Mouse (Mus musculus) CH12.LX (cell line): ENCODE results near the gene Sft2d1. TPM values are rescaled to one million over a fixed set of nuclear protein-coding genes. Genes with fewer than 3 reads are reported as not detected.
A peak's percentile ranks its signal among the peaks of the same experiment; 100 is the strongest.

ENCODE experiments used
- DNase-seq: peaks from one replicate; pipeline ENCODE4 v3.0.0-alpha.2; 2013; ENCODE audit errors: extremely low read depth
- H3K27ac ChIP-seq: 2 replicates; pipeline ENCODE4 v1.5.1; 2012; ENCODE audit warnings: low read depth, mild to moderate bottlenecking, control low read depth, moderate library complexity; ENCODE audit not compliant: insufficient read depth
- H3K27me3 ChIP-seq: replicated peaks from 2 replicates; pipeline ENCODE3; 2012; ENCODE audit warnings: inconsistent platforms
- H3K36me3 ChIP-seq, 2 experiments: replicated peaks in 1 of 2; 2 replicates each; pipeline versions ENCODE3 to v1.6.1; 2012; ENCODE audit warnings: inconsistent platforms in 1 of 2, low read length in 1 of 2, mild to moderate bottlenecking in 1 of 2, mixed read lengths in 1 of 2, moderate library complexity in 1 of 2; ENCODE audit not compliant: control insufficient read depth in 1 of 2, insufficient read depth in 1 of 2
- H3K4me1 ChIP-seq, 2 experiments: 2 replicates each; pipeline ENCODE4 v1.6.1; 2012; ENCODE audit warnings: inconsistent platforms in 1 of 2, moderate library complexity in 1 of 2; ENCODE audit not compliant: insufficient read depth in 2 of 2, control insufficient read depth in 1 of 2
- H3K4me2 ChIP-seq: 2 replicates; pipeline ENCODE4 v1.6.1; 2012; ENCODE audit warnings: low read depth, mild to moderate bottlenecking, control low read depth; ENCODE audit not compliant: poor library complexity, insufficient read depth, severe bottlenecking
- H3K4me3 ChIP-seq, 3 experiments: fragments of 150-350 bp in 1 of 3; sonication (generic) in 1 of 3; replicated peaks in 1 of 3; 2 replicates each; pipeline versions ENCODE3 to v1.5.1; 2011 to 2012; ENCODE audit warnings: low read depth in 2 of 3, low read length in 2 of 3, mild to moderate bottlenecking in 2 of 3, moderate library complexity in 2 of 3, control low read depth in 1 of 3, improper control_type of control experiment in 1 of 3, inconsistent platforms in 1 of 3, mixed read lengths in 1 of 3; ENCODE audit not compliant: poor library complexity in 1 of 3
- H3K79me2 ChIP-seq: replicated peaks from 2 replicates; pipeline ENCODE4 v1.6.1; 2012; ENCODE audit warnings: mild to moderate bottlenecking, moderate library complexity; ENCODE audit not compliant: control insufficient read depth, poor library complexity, insufficient read depth, severe bottlenecking; ENCODE audit errors: extremely low read depth
- H3K9ac ChIP-seq: 2 replicates; pipeline ENCODE4 v1.6.1; 2012; ENCODE audit warnings: low read depth, mild to moderate bottlenecking, control low read depth, moderate library complexity; ENCODE audit not compliant: insufficient read depth
- H3K9me3 ChIP-seq: replicated peaks from 2 replicates; pipeline ENCODE3; 2012; ENCODE audit warnings: low read length, inconsistent platforms, mixed read lengths
- BHLHE40 ChIP-seq: IDR thresholded peaks from 2 replicates; pipeline ENCODE4 v1.6.1; 2011; ENCODE audit warnings: mild to moderate bottlenecking, low read depth, low read length, improper control_type of control experiment
- CHD2 ChIP-seq: IDR thresholded peaks from 2 replicates; pipeline ENCODE4 v1.6.1; 2011; ENCODE audit warnings: low read length, improper control_type of control experiment
- CTCF ChIP-seq, 2 experiments: IDR thresholded peaks in 1 of 2; conservative IDR thresholded peaks in 1 of 2; 2 replicates each; pipeline ENCODE4 v1.5.1; 2011 to 2012; ENCODE audit warnings: low read depth in 2 of 2, low read length in 2 of 2, improper control_type of control experiment in 1 of 2, inconsistent platforms in 1 of 2, mild to moderate bottlenecking in 1 of 2, moderate library complexity in 1 of 2
- E2F4 ChIP-seq: IDR thresholded peaks from 2 replicates; pipeline ENCODE4 v1.6.1; 2011; ENCODE audit warnings: low read depth, low read length, improper control_type of control experiment; ENCODE audit not compliant: insufficient replicate concordance
- ELF1 ChIP-seq: IDR thresholded peaks from 2 replicates; pipeline ENCODE4 v1.6.1; 2014; ENCODE audit warnings: low read depth, mild to moderate bottlenecking, inconsistent platforms, low read length, improper control_type of control experiment
- EP300 ChIP-seq: IDR thresholded peaks from 2 replicates; pipeline ENCODE4 v1.6.1; 2011; ENCODE audit warnings: low read length, improper control_type of control experiment
- ETS1 ChIP-seq: conservative IDR thresholded peaks from 2 replicates; pipeline ENCODE4 v1.6.1; 2012; ENCODE audit warnings: low read depth, mild to moderate bottlenecking, inconsistent platforms, low read length, improper control_type of control experiment, moderate library complexity
- HCFC1 ChIP-seq: IDR thresholded peaks from 2 replicates; pipeline ENCODE4 v1.6.1; 2012; ENCODE audit warnings: low read depth, mild to moderate bottlenecking, inconsistent platforms, low read length, improper control_type of control experiment
- IRF4 ChIP-seq: IDR thresholded peaks from 2 replicates; pipeline ENCODE4 v1.6.1; 2014; ENCODE audit warnings: low read depth, mild to moderate bottlenecking, inconsistent platforms, low read length, improper control_type of control experiment
- JUN ChIP-seq: IDR thresholded peaks from 2 replicates; pipeline ENCODE4 v1.6.1; 2011; ENCODE audit warnings: low read depth, mild to moderate bottlenecking, low read length, improper control_type of control experiment, moderate library complexity; ENCODE audit not compliant: insufficient read depth
- JUND ChIP-seq: conservative IDR thresholded peaks from 2 replicates; pipeline ENCODE4 v1.6.1; 2011; ENCODE audit warnings: low read depth, low read length, improper control_type of control experiment
- KAT2A ChIP-seq: IDR thresholded peaks from 2 replicates; pipeline ENCODE4 v1.6.1; 2012; ENCODE audit warnings: low read length, improper control_type of control experiment, inconsistent platforms; ENCODE audit not compliant: insufficient replicate concordance
- MAX ChIP-seq: IDR thresholded peaks from 2 replicates; pipeline ENCODE4 v1.6.1; 2011; ENCODE audit warnings: low read length, improper control_type of control experiment
- MAZ ChIP-seq: IDR thresholded peaks from 2 replicates; pipeline ENCODE4 v1.6.1; 2012; ENCODE audit warnings: low read depth, mild to moderate bottlenecking, inconsistent platforms, low read length, improper control_type of control experiment, moderate library complexity
- MEF2A ChIP-seq: IDR thresholded peaks from 2 replicates; pipeline ENCODE4 v1.6.1; 2014; ENCODE audit warnings: low read depth, mild to moderate bottlenecking, inconsistent platforms, low read length, improper control_type of control experiment, borderline replicate concordance
- MXI1 ChIP-seq: IDR thresholded peaks from 2 replicates; pipeline ENCODE4 v1.6.1; 2011; ENCODE audit warnings: mild to moderate bottlenecking, low read depth, low read length, improper control_type of control experiment
- MYC ChIP-seq: IDR thresholded peaks from 2 replicates; pipeline ENCODE4 v1.6.1; 2011; ENCODE audit warnings: low read depth, mild to moderate bottlenecking, improper control_type of control experiment, low read length
- NELFE ChIP-seq: IDR thresholded peaks from 2 replicates; pipeline ENCODE4 v1.6.1; 2011; ENCODE audit warnings: low read depth, low read length, improper control_type of control experiment
- NRF1 ChIP-seq: IDR thresholded peaks from 2 replicates; pipeline ENCODE4 v1.6.1; 2014; ENCODE audit warnings: low read depth, mild to moderate bottlenecking, inconsistent platforms, low read length, improper control_type of control experiment, moderate library complexity
- PAX5 ChIP-seq: IDR thresholded peaks from 2 replicates; pipeline ENCODE4 v1.6.1; 2012; ENCODE audit warnings: low read length, inconsistent platforms, mixed read lengths
- POLR2AphosphoS2 ChIP-seq: IDR thresholded peaks from 2 replicates; pipeline ENCODE4 v1.6.1; 2011; ENCODE audit warnings: low read depth, low read length, improper control_type of control experiment
- RAD21 ChIP-seq: IDR thresholded peaks from 2 replicates; pipeline ENCODE4 v1.6.1; 2011; ENCODE audit warnings: low read depth, mild to moderate bottlenecking, low read length, improper control_type of control experiment, moderate library complexity
- RCOR1 ChIP-seq: conservative IDR thresholded peaks from 2 replicates; pipeline ENCODE4 v1.6.1; 2012; ENCODE audit warnings: low read depth, mild to moderate bottlenecking, inconsistent platforms, low read length, improper control_type of control experiment
- SIN3A ChIP-seq: IDR thresholded peaks from 2 replicates; pipeline ENCODE4 v1.6.1; 2012; ENCODE audit warnings: low read length, improper control_type of control experiment, inconsistent platforms
- SMC3 ChIP-seq: IDR thresholded peaks from 2 replicates; pipeline ENCODE4 v1.6.1; 2011; ENCODE audit warnings: low read depth, low read length, improper control_type of control experiment
- TBP ChIP-seq: conservative IDR thresholded peaks from 2 replicates; pipeline ENCODE4 v1.6.1; 2011; ENCODE audit warnings: low read depth, low read length, improper control_type of control experiment
- TCF12 ChIP-seq: IDR thresholded peaks from 2 replicates; pipeline ENCODE4 v1.6.1; 2014; ENCODE audit warnings: low read depth, mild to moderate bottlenecking, inconsistent platforms, low read length, improper control_type of control experiment
- UBTF ChIP-seq: IDR thresholded peaks from 2 replicates; pipeline ENCODE4 v1.6.1; 2012; ENCODE audit warnings: low read depth, mild to moderate bottlenecking, inconsistent platforms, low read length, improper control_type of control experiment, moderate library complexity
- USF2 ChIP-seq: conservative IDR thresholded peaks from 2 replicates; pipeline ENCODE4 v1.6.1; 2011; ENCODE audit warnings: low read depth, low read length, improper control_type of control experiment
- ZC3H11A ChIP-seq: IDR thresholded peaks from 2 replicates; pipeline ENCODE4 v1.6.1; 2012; ENCODE audit warnings: low read depth, mild to moderate bottlenecking, inconsistent platforms, low read length, improper control_type of control experiment
- ZKSCAN1 ChIP-seq: IDR thresholded peaks from 2 replicates; pipeline ENCODE4 v1.6.1; 2012; ENCODE audit warnings: low read depth, inconsistent platforms, low read length, improper control_type of control experiment, borderline replicate concordance
- ZMIZ1 ChIP-seq: IDR thresholded peaks from 2 replicates; pipeline ENCODE4 v1.6.1; 2012; ENCODE audit warnings: low read depth, mild to moderate bottlenecking, inconsistent platforms, low read length, improper control_type of control experiment
- ZNF384 ChIP-seq: IDR thresholded peaks from 2 replicates; pipeline ENCODE4 v1.6.1; 2012; ENCODE audit warnings: low read depth, low read length, improper control_type of control experiment, inconsistent platforms
- dilution Hi-C: fragments of 300-500 bp; cut with MboI; formaldehyde crosslinking; loops from 2 replicates; pipeline ENCODE4 v1.14.3; 2020; ENCODE audit warnings: low sequenced_read_pairs; ENCODE audit not compliant: extremely low pct_unique_long_range_greater_than_20kb, extremely low pct_ligation_motif_present
- in situ Hi-C: fragments of 300-500 bp; cut with MboI; formaldehyde crosslinking; loops from 3 replicates; pipeline ENCODE4 v1.14.3; 2019; ENCODE audit warnings: low sequenced_read_pairs, low pct_ligation_motif_present, low pct_unique_long_range_greater_than_20kb, mixed read lengths
- polyA plus RNA-seq: library from polyadenylated mRNA; unstranded; fragments of >175 nt; gene quantifications from 2 replicates; pipeline ENCODE4 v1.2.1, GENCODE M21; 2012; ENCODE audit warnings: low read depth; ENCODE audit not compliant: insufficient read length
- total RNA-seq, 2 experiments: library from RNA; depleted of rRNA; stranded (reverse); fragments of 300-350 nt in 1 of 2; fragments of >200 nt in 1 of 2; gene quantifications; 2 replicates each; pipeline ENCODE4 v1.2.3; 2012 to 2014

Gene Sft2d1
- total and polyA plus RNA-seq, 3 experiments: 71.7 to 121 (median 75.1) TPM

DNA sequence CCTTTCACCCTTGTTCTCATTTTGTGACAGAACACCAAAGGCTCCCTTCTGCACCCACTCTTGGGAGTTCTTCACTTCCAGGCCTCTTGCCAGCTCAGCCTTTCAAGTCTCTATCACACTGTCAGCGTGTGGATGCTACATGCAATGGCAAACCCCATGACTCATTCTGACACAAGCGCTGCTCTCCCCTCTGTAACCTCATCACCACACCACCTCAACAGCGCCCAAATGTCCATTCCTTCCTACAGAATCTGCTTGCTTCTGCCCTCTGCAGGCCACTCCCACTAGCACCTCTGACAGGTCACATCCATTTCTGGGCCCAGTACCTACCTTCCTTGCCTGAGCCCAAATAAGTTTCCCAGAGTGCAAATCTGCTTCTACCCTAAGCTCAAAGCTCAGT lies 5.1 kb upstream of the Sft2d1 start:
- dilution Hi-C loops (no loop called here), in situ Hi-C loops (loop anchor here (10.0 kb wide), 1 partner anchor 111 kb away; no protein-coding TSS in a partner anchor)
- Histone ChIP-seq H3K4me3 (no peak overlapping the region), H3K27ac (0 out of 2 replicates have a peak overlapping the region, but pooled peaks have one; percentile 46), H3K36me3 (no peaks in the 10 kb centered on the region), H3K4me1 (peaks cover 8 to 44% of the 10 kb centered on the region in 2 experiments; a peak in 3 of 4 replicates), H3K9me3 (no peaks in the 10 kb centered on the region), H3K4me2 (no peak overlapping the region), H3K79me2 (no peaks in the 10 kb centered on the region), H3K9ac (no peak overlapping the region), H3K27me3 (no peaks in the 10 kb centered on the region)
- TF ChIP-seq ETS1 (peak; percentile 71), ZC3H11A (no peak), MXI1 (peak; percentile 74), TBP (no peak), NRF1 (no peak), BHLHE40 (peak; percentile 71), USF2 (no peak), IRF4 (peak; percentile 96), MAX (peak; percentile 54), SIN3A (no peak), EP300 (peak; percentile 75), ZKSCAN1 (no peak), HCFC1 (peak; percentile 31; the same call in 1 of the 2 replicates), PAX5 (no peak), ELF1 (0 out of 2 replicates have a peak, but pooled peaks have one; percentile 21), ZNF384 (no peak), JUN (peak; percentile 72), UBTF (no peak), MYC (peak; percentile 59; the same call in 1 of the 2 replicates), E2F4 (no peak), RCOR1 (0 out of 2 replicates have a peak, but pooled peaks have one; percentile 41), MEF2A (peak; percentile 74), ZMIZ1 (no peak), RAD21 (peak; percentile 62), JUND (peak; percentile 80), CTCF (conservative IDR thresholded peaks at IDR 0.05 in 1 of 2, IDR thresholded peaks at IDR 0.05 in 1 of 2; ENCODE audit: low read depth in 2 of 2, low read length in 2 of 2) (peak; percentile 25 to 85; a peak in 2 of 4 replicates), KAT2A (no peak), NELFE (peak; percentile 19; the same call in 1 of the 2 replicates), TCF12 (peak; percentile 44; the same call in 1 of the 2 replicates), CHD2 (no peak), MAZ (0 out of 2 replicates have a peak, but pooled peaks have one; percentile 55), SMC3 (peak; percentile 85), POLR2AphosphoS2 (no peak)
- DNase-seq: peak; percentile 87
